Mouse (Mus musculus): ENCODE results near the gene Itpk1.

DNA sequence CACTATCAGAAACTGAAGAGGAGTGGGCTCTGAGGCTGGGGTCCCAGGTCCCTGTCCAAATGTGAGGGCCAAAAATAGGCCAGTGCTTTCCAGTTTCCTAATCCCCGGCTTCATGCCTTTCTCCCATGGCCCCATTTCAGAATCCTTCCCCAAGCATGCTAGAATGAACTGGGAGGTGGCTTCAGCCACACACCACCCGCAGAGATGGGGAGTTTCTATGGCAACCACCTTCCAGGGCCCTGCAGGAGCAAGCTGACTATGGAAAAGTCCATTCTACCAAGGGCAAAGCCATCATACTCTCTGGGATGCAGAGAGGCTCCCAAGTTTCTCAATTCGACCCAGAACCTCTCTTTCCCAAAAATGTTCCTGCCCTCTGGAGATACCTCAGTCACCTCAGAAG, 65.9 kb downstream of the Itpk1 start:
- no peak for TF ChIP-seq CTCF (IDR thresholded peaks at IDR 0.05; ENCODE audit: extremely low read depth, insufficient read length, insufficient replicate concordance, low read depth, low read length)
- TF ChIP-seq POLR2A (IDR thresholded peaks at IDR 0.05; ENCODE audit: low read depth, low read length): no peak

Data from small intestine, adult 2 months (tissue).